Mouse (Mus musculus) megakaryocyte, embryonic 14.5 days (primary cell): ENCODE data around the gene Pex7.

ENCODE experiments used
- FLI1 ChIP-seq: IDR thresholded peaks from 2 replicates; pipeline ENCODE4 v1.6.1; 2012; ENCODE audit warnings: low read length, inconsistent platforms, mixed read lengths
- GATA1 ChIP-seq: IDR thresholded peaks from 3 replicates; pipeline ENCODE4 v1.6.1; 2012; ENCODE audit warnings: mixed read lengths, low read length, inconsistent platforms, borderline replicate concordance

DNA sequence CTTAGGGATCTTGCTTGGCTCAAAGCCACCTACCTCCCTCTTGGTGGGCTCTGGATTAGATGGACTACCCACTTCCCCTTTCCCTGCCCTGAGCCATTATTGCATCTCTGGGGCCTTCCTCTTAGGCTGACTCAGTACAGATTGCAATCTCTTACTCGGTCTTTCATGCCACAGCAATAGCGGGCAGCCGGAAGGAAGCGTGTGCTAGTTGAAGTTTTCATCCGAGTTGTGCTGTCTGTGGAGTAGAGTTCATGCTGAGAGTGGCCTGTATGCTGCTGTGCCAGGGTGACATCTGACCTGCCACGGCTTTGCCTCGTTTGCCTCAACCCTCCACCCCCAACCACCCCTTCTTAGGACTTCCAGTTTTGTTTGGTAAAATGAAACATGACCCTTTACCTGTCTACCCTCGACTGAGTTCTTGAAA, 31.8 kb upstream of the Pex7 start:
- TF ChIP-seq FLI1 (no peak), GATA1 (peak; percentile 22; the same call in 1 of the 3 replicates)
